Mouse (Mus musculus): ENCODE results near the gene Lalba. TPM values are rescaled to one million over a fixed set of nuclear protein-coding genes. Genes with fewer than 3 reads are reported as not detected.

Lalba gene
- total and polyA plus RNA-seq, 3 experiments = not detected

GRCm38 (mm10) chr15:98517380-98518355 is 35.1 kb upstream of the Lalba start:
- H3K27me3 ChIP-seq (ENCODE audit: control insufficient read depth in 1 of 2, insufficient read depth in 2 of 2, low read length in 2 of 2) = no peaks in the 10 kb centered on the region
- peaks cover 14 to 17% of the 10 kb centered on the region in 2 experiments for H3K36me3 ChIP-seq (ENCODE audit: control insufficient read depth in 1 of 2, insufficient read depth in 2 of 2, low read length in 2 of 2)
- H3K9me3 ChIP-seq (replicated peaks; ENCODE audit: insufficient read depth, low read length) = no peaks in the 10 kb centered on the region
- H3K27ac ChIP-seq (ENCODE audit: control insufficient read depth, low read depth, low read length) = no peak overlapping the region
- H3K9ac ChIP-seq (ENCODE audit: control insufficient read depth, low read depth, low read length, poor library complexity, severe bottlenecking) = no peak overlapping the region
- TF ChIP-seq TCF12 (IDR thresholded peaks at IDR 0.05; ENCODE audit: low read depth, low read length) (peak; percentile 11; the same call in 1 of the 2 replicates), GATA1 (IDR thresholded peaks at IDR 0.05; ENCODE audit: low read depth, low read length) (no peak), BHLHE40 (IDR thresholded peaks at IDR 0.05; ENCODE audit: borderline replicate concordance, low read depth, low read length) (peak; percentile 50; the same call in 1 of the 2 replicates), ZC3H11A (IDR thresholded peaks at IDR 0.05; ENCODE audit: low read depth, low read length) (peak; percentile 20; the same call in 1 of the 2 replicates), SMC3 (IDR thresholded peaks at IDR 0.05; ENCODE audit: low read depth, low read length) (peak; percentile 59), USF1 (IDR thresholded peaks at IDR 0.05; ENCODE audit: low read depth, low read length) (peak; percentile 64; the same call in 1 of the 2 replicates), MYB (IDR thresholded peaks at IDR 0.05; ENCODE audit: low read depth, low read length) (peak; percentile 25; the same call in 1 of the 2 replicates), ZMIZ1 (IDR thresholded peaks at IDR 0.05; ENCODE audit: low read depth, low read length) (peak; percentile 60; the same call in 1 of the 2 replicates), POLR2AphosphoS2 (IDR thresholded peaks at IDR 0.05; ENCODE audit: low read length) (peak; percentile 49), MXI1 (IDR thresholded peaks at IDR 0.05; ENCODE audit: low read depth, low read length) (peak; percentile 36; the same call in 1 of the 2 replicates), ZNF384 (IDR thresholded peaks at IDR 0.05; ENCODE audit: low read depth, low read length) (no peak), KAT2A (conservative IDR thresholded peaks at IDR 0.05; ENCODE audit: low read depth, low read length) (no peak), CTCF (IDR thresholded peaks at IDR 0.05 in 2 of 3, conservative IDR thresholded peaks at IDR 0.05 in 1 of 3; ENCODE audit: control insufficient read depth in 1 of 3, insufficient read depth in 1 of 3, low read depth in 2 of 3, low read length in 3 of 3, poor library complexity in 1 of 3, severe bottlenecking in 1 of 3) (peak; percentile 90 to 99 (median 96)), MAX (IDR thresholded peaks at IDR 0.05; ENCODE audit: low read length) (peak; percentile 49; the same call in 1 of the 2 replicates), RCOR1 (IDR thresholded peaks at IDR 0.05; ENCODE audit: low read depth, low read length) (0 out of 2 replicates have a peak, but pooled peaks have one; percentile 9), ZKSCAN1 (IDR thresholded peaks at IDR 0.05; ENCODE audit: low read depth, low read length) (no peak), MYC (IDR thresholded peaks at IDR 0.05; ENCODE audit: low read depth, low read length) (peak; percentile 53; the same call in 1 of the 2 replicates), ETS1 (IDR thresholded peaks at IDR 0.05; ENCODE audit: low read depth, low read length) (no peak), POLR2A (IDR thresholded peaks at IDR 0.05; ENCODE audit: control insufficient read depth in 1 of 2, insufficient read depth in 1 of 2, low read depth in 1 of 2, low read length in 2 of 2, poor library complexity in 1 of 2) (peak in 1 of 2 experiments; percentile 61; a peak in 2 of 4 replicates), RAD21 (IDR thresholded peaks at IDR 0.05; ENCODE audit: low read depth, low read length) (peak; percentile 32), HCFC1 (IDR thresholded peaks at IDR 0.05; ENCODE audit: low read depth, low read length) (no peak), JUND (IDR thresholded peaks at IDR 0.05; ENCODE audit: low read depth, low read length) (no peak), EP300 (IDR thresholded peaks at IDR 0.05; ENCODE audit: low read depth in 1 of 2, low read length in 2 of 2) (peak in 1 of 2 experiments; percentile 43; a peak in 1 of 4 replicates)
- no peak overlapping the region for H3K4me3 ChIP-seq (ENCODE audit: control insufficient read depth in 1 of 2, insufficient read depth in 1 of 2, low read depth in 2 of 2, low read length in 2 of 2)
- H3K79me2 ChIP-seq (ENCODE audit: control insufficient read depth, insufficient read depth, low read length, poor library complexity) = peaks cover 2% of the 10 kb centered on the region; the same call in 1 of the 2 replicates
- DNase-seq (ENCODE audit: low read depth, low spot score) = peak; percentile 82
- H3K4me1 ChIP-seq (ENCODE audit: control insufficient read depth in 1 of 2, insufficient read depth in 2 of 2, low read length in 2 of 2) = peaks cover 10 to 27% of the 10 kb centered on the region in 2 experiments
